ENCODE assay signal across 8 mouse cellular contexts in genomic region chr15:8443168-8443925, GRCm38 (mm10). TPM values are rescaled to one million over a fixed set of nuclear protein-coding genes. Genes with fewer than 3 reads are reported as not detected.
DNase-seq lines count a peak whose midpoint lies in the region; ATAC-seq and TF ChIP-seq lines count a peak whose summit lies in the region.

No protein-coding gene starts in this region.

- peak overlapping the region; percentile 99 for H3K4me2 ChIP-seq in forebrain, postnatal 0 days (ENCODE audit: low read depth)

- DNase-seq in MN1 (ENCODE audit: low spot score): peak; percentile 76
- peak; percentile 74 for DNase-seq in cerebellum, adult 11-12 months
- no peak for DNase-seq in forebrain, postnatal 0 days
- peak; percentile 73 for DNase-seq in heart, postnatal 4 days
- DNase-seq in layer of hippocampus, adult 8-10 months (ENCODE audit: low spot score in 2 of 2): peak; percentile 33 to 48
- DNase-seq in lung, postnatal 10 days: peak; percentile 75
- DNase-seq in retina, adult 2 months (ENCODE audit: low read depth, low spot score): peak; percentile 37
- DNase-seq in thymus, postnatal 25 days: peak; percentile 75

- WGBS in forebrain, postnatal 0 days: under 1% methylated on average over 40 of the region's 40 CpGs

- TF ChIP-seq CTCF in forebrain, postnatal 0 days (IDR thresholded peaks at IDR 0.05; ENCODE audit: low read depth): no peak

- H3K9ac ChIP-seq in forebrain, postnatal 0 days: peak overlapping the region; percentile 97

- no peaks in the 10 kb centered on the region for H3K9me3 ChIP-seq in forebrain, postnatal 0 days (ENCODE audit: low read length)

- no peaks in the 10 kb centered on the region for H3K27me3 ChIP-seq in forebrain, postnatal 0 days (ENCODE audit: insufficient read depth, low read length)

- ATAC-seq in forebrain, postnatal 0 days: peak; percentile 44

- H3K27ac ChIP-seq in forebrain, postnatal 0 days (ENCODE audit: low read depth, low read length): peak overlapping the region; percentile 99

- H3K36me3 ChIP-seq in forebrain, postnatal 0 days (ENCODE audit: insufficient read depth): no peaks in the 10 kb centered on the region

- H3K4me3 ChIP-seq in forebrain, postnatal 0 days (ENCODE audit: low read depth, low read length): peak overlapping the region; percentile 91

- peaks cover 26% of the 10 kb centered on the region; the same call in 1 of the 2 replicates for H3K4me1 ChIP-seq in forebrain, postnatal 0 days (ENCODE audit: insufficient read depth)

RNA-seq across cellular contexts. Expression of gene Nipbl, which starts 0.9 kb away (rescaled TPM):
- total RNA-seq in forebrain, postnatal 0 days (2014; rRNA removed): 15.7 and 20.7 TPM in 2 replicates
- polyA plus RNA-seq in forebrain, postnatal 0 days (2015; fragmentation: Nextera tagmentation; extraction: Ambion mirVana): 5.5 and 10.5 TPM in 2 replicates
- 10 to 100 TPM; 34.0 to 35.3 TPM for total RNA-seq in heart, postnatal 4 days (2021)
- 10 to 100 TPM; 29.5 to 37.3 (median 33.6) TPM for total RNA-seq in layer of hippocampus, adult 8-10 months (2022)
